11 mouse cellular contexts compared by ENCODE assay signal in the genomic region with DNA sequence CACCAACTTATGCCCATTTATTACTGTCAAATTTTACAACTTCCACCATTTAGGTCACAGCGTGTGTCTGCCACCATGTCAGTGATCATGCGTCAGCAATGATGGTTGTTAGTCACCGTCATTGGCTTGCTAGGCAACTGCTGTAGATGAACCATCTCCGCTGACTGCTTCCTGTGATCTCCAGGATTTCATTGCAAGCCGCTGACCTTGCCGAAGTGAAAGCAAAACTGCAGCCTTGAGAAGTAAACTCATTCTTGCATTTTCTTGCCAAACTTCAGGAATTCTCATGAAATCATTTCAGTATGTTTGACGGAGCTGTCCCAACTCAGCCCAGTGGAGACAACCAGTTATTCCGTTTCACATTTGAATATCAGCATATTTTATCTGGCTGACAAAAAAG.
DNase-seq lines count a peak whose midpoint lies in the region; ATAC-seq and TF ChIP-seq lines count a peak whose summit lies in the region.
"Had no signal": no experiment of that assay in that cellular context is flagged by ENCODE, and none has a peak within 500 bp of the region (broad histone marks: within the 10 kb centered on the region; RNA-seq: fewer than 3 reads in every experiment).

No protein-coding gene starts in this region.

- H3K27me3 ChIP-seq in kidney, adult 2 months (replicated peaks; ENCODE audit: control insufficient read depth, insufficient read depth, low read length), result no peaks in the 10 kb centered on the region
- H3K27me3 ChIP-seq in kidney, embryonic 14.5 days (ENCODE audit: control insufficient read depth, insufficient read depth, low read length), result no peaks in the 10 kb centered on the region
- no peaks in the 10 kb centered on the region for H3K27me3 ChIP-seq in lung, postnatal 0 days (replicated peaks; ENCODE audit: insufficient read depth, low read length)
- no peaks in the 10 kb centered on the region for H3K27me3 ChIP-seq in midbrain, embryonic 11.5 days (ENCODE audit: control insufficient read depth, insufficient read depth, low read length)
- H3K27me3 ChIP-seq: heart, embryonic 15.5 days had no signal

- no peaks in the 10 kb centered on the region for H3K4me1 ChIP-seq in kidney, adult 2 months (ENCODE audit: control insufficient read depth, insufficient read depth, low read length)
- no peaks in the 10 kb centered on the region for H3K4me1 ChIP-seq in kidney, embryonic 14.5 days (ENCODE audit: control insufficient read depth, insufficient read depth, low read length)
- H3K4me1 ChIP-seq in lung, postnatal 0 days (ENCODE audit: insufficient read depth, low read depth, low read length), result no peaks in the 10 kb centered on the region; the same call in 1 of the 2 replicates
- no peaks in the 10 kb centered on the region for H3K4me1 ChIP-seq in midbrain, embryonic 11.5 days (ENCODE audit: control insufficient read depth, insufficient read depth, low read length)
- H3K4me1 ChIP-seq: heart, embryonic 15.5 days had no signal

- no peak overlapping the region for H3K9ac ChIP-seq in kidney, embryonic 14.5 days (ENCODE audit: low read depth, low read length)
- H3K9ac ChIP-seq in lung, postnatal 0 days (replicated peaks; ENCODE audit: low read depth), result no peak overlapping the region
- H3K9ac ChIP-seq in midbrain, embryonic 11.5 days (ENCODE audit: low read length), result no peak overlapping the region
- H3K9ac ChIP-seq: heart, embryonic 15.5 days had no signal

- intact Hi-C loops in gastrocnemius, postnatal 14 days (cut with DNase I; ENCODE audit: low total_unique reads), result no loop called here

- no peaks in the 10 kb centered on the region for H3K9me3 ChIP-seq in kidney, embryonic 14.5 days (ENCODE audit: control insufficient read depth, low read length)
- no peaks in the 10 kb centered on the region for H3K9me3 ChIP-seq in lung, postnatal 0 days (ENCODE audit: low read length)
- no peaks in the 10 kb centered on the region for H3K9me3 ChIP-seq in midbrain, embryonic 11.5 days (ENCODE audit: control insufficient read depth, low read length)
- H3K9me3 ChIP-seq: heart, embryonic 15.5 days had no signal

- peak overlapping the region; percentile 49 for H3K27ac ChIP-seq in kidney, adult 2 months (ENCODE audit: insufficient read depth, low read depth, low read length)
- H3K27ac ChIP-seq in kidney, embryonic 14.5 days (ENCODE audit: low read depth, low read length), result no peak overlapping the region
- 0 out of 2 replicates have a peak overlapping the region, but pooled peaks have one; percentile 14 for H3K27ac ChIP-seq in lung, postnatal 0 days (ENCODE audit: low read length)
- H3K27ac ChIP-seq in midbrain, embryonic 11.5 days (ENCODE audit: low read depth, low read length), result no peak overlapping the region
- H3K27ac ChIP-seq: heart, embryonic 15.5 days had no signal

- H3K36me3 ChIP-seq in kidney, adult 2 months (ENCODE audit: control insufficient read depth, insufficient read depth, low read length), result no peaks in the 10 kb centered on the region
- no peaks in the 10 kb centered on the region for H3K36me3 ChIP-seq in kidney, embryonic 14.5 days (ENCODE audit: control insufficient read depth, insufficient read depth, low read length)
- H3K36me3 ChIP-seq in lung, postnatal 0 days (ENCODE audit: insufficient read depth, low read length), result no peaks in the 10 kb centered on the region
- no peaks in the 10 kb centered on the region for H3K36me3 ChIP-seq in midbrain, embryonic 11.5 days (ENCODE audit: control insufficient read depth, insufficient read depth, low read length)
- H3K36me3 ChIP-seq: heart, embryonic 15.5 days had no signal

- no peak for TF ChIP-seq POLR2A in kidney, adult 2 months (IDR thresholded peaks at IDR 0.05; ENCODE audit: low read depth, low read length)

- no peak overlapping the region for H3K4me3 ChIP-seq in kidney, adult 2 months (ENCODE audit: insufficient read depth, low read depth, low read length)
- H3K4me3 ChIP-seq in kidney, embryonic 14.5 days (ENCODE audit: low read length), result no peak overlapping the region
- no peak overlapping the region for H3K4me3 ChIP-seq in lung, postnatal 0 days (ENCODE audit: low read depth, low read length)
- no peak overlapping the region for H3K4me3 ChIP-seq in midbrain, embryonic 11.5 days (ENCODE audit: low read depth, low read length)
- H3K4me3 ChIP-seq: heart, embryonic 15.5 days had no signal

- peak; percentile 58 for DNase-seq in kidney, adult 2 months
- peak; percentile 82 to 90 for DNase-seq in adrenal gland, adult (ENCODE audit: inconsistent age in 2 of 2, low spot score in 1 of 2)
- DNase-seq in gastrocnemius, postnatal 14 days, result peak; percentile 23
- DNase-seq in lung, postnatal 0 days (ENCODE audit: low spot score), result peak; percentile 54
- DNase-seq in thymus, adult 18-20 months, result no peak
- DNase-seq in midbrain, embryonic 11.5 days (ENCODE audit: low spot score, missing footprints), result no peak
- no peak for DNase-seq in spleen, postnatal 10 days (ENCODE audit: low spot score in 2 of 2)
- DNase-seq: cerebellum, adult 2 months; right cerebral cortex, postnatal 25 days had no signal

- no peak for TF ChIP-seq CTCF in kidney, adult 2 months (conservative IDR thresholded peaks at IDR 0.05; ENCODE audit: insufficient read depth, insufficient read length, low read depth, low read length)
- no peak for TF ChIP-seq CTCF in lung, postnatal 0 days (IDR thresholded peaks at IDR 0.05)

- no peak overlapping the region for H3K4me2 ChIP-seq in kidney, embryonic 14.5 days (replicated peaks; ENCODE audit: low read depth, low read length)
- 0 out of 2 replicates have a peak overlapping the region, but pooled peaks have one; percentile 19 for H3K4me2 ChIP-seq in lung, postnatal 0 days (replicated peaks; ENCODE audit: low read depth, low read length)
- H3K4me2 ChIP-seq in midbrain, embryonic 11.5 days, result no peak overlapping the region
- H3K4me2 ChIP-seq: heart, embryonic 15.5 days had no signal

- no peak for ATAC-seq in kidney, embryonic 14.5 days (ENCODE audit: low FRiP score, low TSS enrichment)
- no peak for ATAC-seq in lung, postnatal 0 days
- no peak for ATAC-seq in midbrain, embryonic 11.5 days (ENCODE audit: low FRiP score)

- no peak for TF ChIP-seq EP300 in lung, postnatal 0 days (IDR thresholded peaks at IDR 0.05)

- WGBS in kidney, adult 2 months, result 59% methylated on average over 8 of the region's 8 CpGs
- WGBS in kidney, embryonic 14.5 days, result 71% methylated on average over 8 of the region's 8 CpGs
- 77% methylated on average over 8 of the region's 8 CpGs for WGBS in lung, postnatal 0 days
- WGBS in midbrain, embryonic 11.5 days, result 89% methylated on average over 8 of the region's 8 CpGs

Comparison
In these comparisons a context has a peak if more than half of its experiments do, and no peak if none do; other contexts are left out.
1. H3K27ac ChIP-seq: peak in kidney, adult 2 months (single experiment) and lung, postnatal 0 days (single experiment); none in kidney, embryonic 14.5 days (single experiment) and midbrain, embryonic 11.5 days (single experiment).
2. DNase-seq: peak in kidney, adult 2 months (single experiment), adrenal gland, adult (2 of 2), gastrocnemius, postnatal 14 days (single experiment) and lung, postnatal 0 days (single experiment); none in thymus, adult 18-20 months (0 of 2), midbrain, embryonic 11.5 days (single experiment) and spleen, postnatal 10 days (0 of 2).